Mouse (Mus musculus) megakaryocyte, embryonic 14.5 days (primary cell): Measurements from ENCODE around the gene Gm29133. TPM values are rescaled to one million over a fixed set of nuclear protein-coding genes. Genes with fewer than 3 reads are reported as not detected.

Source experiments
- H3K27me3 ChIP-seq: replicated peaks from 2 replicates; pipeline ENCODE3; 2012; ENCODE audit warnings: inconsistent platforms
- H3K36me3 ChIP-seq: replicated peaks from 2 replicates; pipeline ENCODE3; 2012; ENCODE audit warnings: low read length, inconsistent platforms, mixed read lengths
- H3K4me1 ChIP-seq: 2 replicates; pipeline ENCODE4 v1.6.1; 2012; ENCODE audit warnings: inconsistent platforms
- H3K4me3 ChIP-seq: replicated peaks from 2 replicates; pipeline ENCODE3; 2012; ENCODE audit warnings: moderate library complexity, mild to moderate bottlenecking, inconsistent platforms
- H3K9me3 ChIP-seq: 2 replicates; pipeline ENCODE4 v1.6.1; 2012; ENCODE audit warnings: inconsistent platforms
- FLI1 ChIP-seq: IDR thresholded peaks from 2 replicates; pipeline ENCODE4 v1.6.1; 2012; ENCODE audit warnings: low read length, inconsistent platforms, mixed read lengths
- GATA1 ChIP-seq: IDR thresholded peaks from 3 replicates; pipeline ENCODE4 v1.6.1; 2012; ENCODE audit warnings: mixed read lengths, low read length, inconsistent platforms, borderline replicate concordance
- polyA plus RNA-seq: library from polyadenylated mRNA; stranded (reverse); fragments of >175 nt; gene quantifications from 2 replicates; pipeline ENCODE4 v1.2.3, GENCODE M21; 2012; ENCODE audit warnings: low replicate concordance; ENCODE audit not compliant: insufficient read depth

Gm29133 gene
- polyA plus RNA-seq, 1 experiment = not detected

GRCm38 (mm10) chr3:75774253-75774652 lies 26.3 kb downstream of the Gm29133 start:
- TF ChIP-seq GATA1 (no peak), FLI1 (no peak)

GRCm38 (mm10) chr3:75808001-75808400 lies 60.0 kb downstream of the Gm29133 start:
- no peaks in the 10 kb centered on the region for H3K4me1 ChIP-seq
- no peaks in the 10 kb centered on the region for H3K27me3 ChIP-seq
- no peak for TF ChIP-seq GATA1
- no peak for TF ChIP-seq FLI1
- H3K4me3 ChIP-seq = no peak overlapping the region
- no peaks in the 10 kb centered on the region for H3K9me3 ChIP-seq
- no peaks in the 10 kb centered on the region for H3K36me3 ChIP-seq

More at GRCm38 (mm10) chr3:75774253-75774652, 26.3 kb downstream of the Gm29133 start:
- Histone ChIP-seq H3K4me3 (no peak overlapping the region), H3K9me3 (no peaks in the 10 kb centered on the region), H3K4me1 (no peaks in the 10 kb centered on the region), H3K36me3 (no peaks in the 10 kb centered on the region), H3K27me3 (no peaks in the 10 kb centered on the region)

- no peak for TF ChIP-seq GATA1
- no peak for TF ChIP-seq FLI1
- Histone ChIP-seq H3K9me3 (no peaks in the 10 kb centered on the region), H3K4me3 (no peak overlapping the region), H3K36me3 (no peaks in the 10 kb centered on the region), H3K4me1 (no peaks in the 10 kb centered on the region), H3K27me3 (no peaks in the 10 kb centered on the region)
Measured at GRCm38 (mm10) chr3:75823934-75824333, 75.9 kb downstream of the Gm29133 start.

GRCm38 (mm10) chr3:75824458-75824857 lies 76.5 kb downstream of the Gm29133 start:
- Histone ChIP-seq H3K9me3 (no peaks in the 10 kb centered on the region), H3K4me3 (no peak overlapping the region), H3K27me3 (no peaks in the 10 kb centered on the region), H3K36me3 (no peaks in the 10 kb centered on the region), H3K4me1 (no peaks in the 10 kb centered on the region)
- TF ChIP-seq GATA1 (no peak), FLI1 (no peak)

- TF ChIP-seq GATA1 (no peak), FLI1 (no peak)
Measured at GRCm38 (mm10) chr3:75834827-75835226, 86.8 kb downstream of the Gm29133 start.

GRCm38 (mm10) chr3:75835286-75835967 lies 87.4 kb downstream of the Gm29133 start:
- Histone ChIP-seq H3K27me3 (no peaks in the 10 kb centered on the region), H3K4me3 (no peak overlapping the region), H3K9me3 (no peaks in the 10 kb centered on the region), H3K36me3 (no peaks in the 10 kb centered on the region), H3K4me1 (no peaks in the 10 kb centered on the region)
- TF ChIP-seq GATA1 (no peak), FLI1 (no peak)

More at GRCm38 (mm10) chr3:75834827-75835226, 86.8 kb downstream of the Gm29133 start:
- no peak overlapping the region for H3K4me3 ChIP-seq
- no peaks in the 10 kb centered on the region for H3K36me3 ChIP-seq
- no peaks in the 10 kb centered on the region for H3K9me3 ChIP-seq
- H3K27me3 ChIP-seq = no peaks in the 10 kb centered on the region
- H3K4me1 ChIP-seq = no peaks in the 10 kb centered on the region

Other genes starting within 250 kb of the Gm29133 start
- gene Pdcd10, start 191.3 kb upstream of the Gm29133 start, polyA plus RNA-seq = 11.4 TPM in 1 of 2 replicates, not detected in the other
- 0.83 TPM in 1 of 2 replicates, not detected in the other for gene Serpini1, start 190.7 kb upstream of the Gm29133 start, polyA plus RNA-seq
- gene Golim4, start 208.8 kb downstream of the Gm29133 start, polyA plus RNA-seq = 4.3 and 11.3 TPM in 2 replicates